Mouse (Mus musculus) thymus, adult 2 months (tissue): ENCODE results near the gene Brms1.

ENCODE experiments used
- CTCF ChIP-seq: fragments of 200-500 bp; IDR thresholded peaks from 2 replicates; pipeline ENCODE4 v1.5.1; 2012; ENCODE audit warnings: mild to moderate bottlenecking, control low read depth, low read length, moderate library complexity, borderline replicate concordance; ENCODE audit not compliant: control insufficient read depth, poor library complexity, insufficient read depth; ENCODE audit errors: extremely low read depth
- POLR2A ChIP-seq: fragments of 200-500 bp; IDR thresholded peaks from 2 replicates; pipeline ENCODE4 v1.6.1; 2012; ENCODE audit warnings: mild to moderate bottlenecking, low read length, control low read depth, moderate library complexity; ENCODE audit not compliant: control insufficient read depth, poor library complexity, insufficient read depth; ENCODE audit errors: extremely low read depth

- TF ChIP-seq CTCF (no peak), POLR2A (no peak)
Measured at GRCm38 (mm10) chr19:4994043-4994442, 47.1 kb upstream of the Brms1 start.
